Mouse (Mus musculus) heart, postnatal 36 days (tissue): ENCODE results near the gene Elp5. TPM values are rescaled to one million over a fixed set of nuclear protein-coding genes. Genes with fewer than 3 reads are reported as not detected.
A peak's percentile ranks its signal among the peaks of the same experiment; 100 is the strongest.
"Not testable (repeated sequence)": the region's sequence is repeated elsewhere in the genome, so short reads cannot be mapped to it uniquely, and the experiment has no call there.

Experiments
- DNase-seq, 2 experiments: peaks; one replicate each; pipeline ENCODE4 v3.0.0; 2021 to 2022
- intact Hi-C: fragments of 180-260 bp; cut with DNase I; formaldehyde crosslinking; loops from one replicate; pipeline ENCODE4 v1.15.1; 2025
- total RNA-seq, 2 experiments: library from RNA; stranded (reverse); gene quantifications; 2 replicates each; pipeline ENCODE4 v1.2.3; 2021

Elp5 gene
- total RNA-seq, 2 experiments from 2014 or later = 47.0 to 47.4 TPM

DNA sequence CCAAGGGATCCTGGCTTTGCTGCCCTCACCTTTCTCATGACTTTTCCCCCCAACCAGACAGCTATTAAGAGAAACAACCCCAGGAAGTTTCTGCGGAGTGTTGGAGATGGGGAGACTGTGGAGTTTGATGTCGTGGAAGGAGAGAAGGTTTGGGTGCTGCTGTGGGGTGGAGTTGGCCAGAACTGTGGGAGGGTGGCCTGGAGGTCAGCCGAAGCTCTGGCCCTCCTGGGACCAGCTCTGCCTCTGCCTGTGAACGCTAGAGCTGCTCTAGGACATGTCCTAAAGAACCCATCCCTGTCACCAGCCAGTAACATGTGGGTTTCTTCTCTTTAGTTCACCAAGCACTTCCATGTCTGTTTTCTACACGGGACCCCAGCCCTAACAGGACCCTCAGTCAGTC is 43.1 kb downstream of the Elp5 start:
- intact Hi-C loops = loop anchor here (10.0 kb wide), 1 partner anchor 276 kb away; the partner anchor contains the start of gene Slc16a11
- DNase-seq = peak in 1 of 2 experiments; percentile 22

- DNase-seq = no peak
- intact Hi-C loops = loop anchor here (10.0 kb wide), 1 partner anchor 276 kb away; the partner anchor contains the start of gene Slc16a11
Observed at GRCm38 (mm10) chr11:69938401-69938979, 43.8 kb downstream of the Elp5 start.

DNA sequence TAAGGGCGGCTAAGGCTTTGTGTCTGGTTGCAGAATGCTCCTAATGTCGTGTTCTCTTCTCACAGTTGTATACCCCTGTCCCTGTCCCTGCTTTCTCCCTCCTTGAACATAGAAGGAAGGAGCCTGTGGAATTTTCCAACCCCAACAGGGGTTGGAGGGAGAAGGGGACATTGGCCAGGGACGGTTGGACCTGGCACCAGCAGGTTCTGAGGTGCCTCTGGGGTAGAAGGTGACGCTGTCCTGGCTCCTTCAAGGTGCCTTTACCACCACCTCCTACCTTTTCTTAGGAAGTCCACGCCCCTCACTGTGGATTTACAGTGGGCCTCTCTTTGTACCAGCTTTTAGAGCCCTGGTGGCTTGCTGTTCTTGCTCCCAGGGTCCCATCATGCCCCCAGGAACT is 44.5 kb downstream of the Elp5 start:
- intact Hi-C loops = loop anchor here (1.0 to 10.0 kb wide), 2 partner anchors 8 to 277 kb away; partner anchors contain the start of gene Slc16a11
- DNase-seq = peak in 1 of 2 experiments; percentile 24

- intact Hi-C loops = loop anchor here (1.0 to 10.0 kb wide), 2 partner anchors 9 to 277 kb away; partner anchors contain the start of gene Slc16a11
- DNase-seq = peak; percentile 65 to 69
Observed at GRCm38 (mm10) chr11:69937385-69937784, 44.9 kb downstream of the Elp5 start.

GRCm38 (mm10) chr11:69936714-69937347 is 45.5 kb downstream of the Elp5 start:
- no peak for DNase-seq
- intact Hi-C loops = loop anchor here (1.0 to 10.0 kb wide), 2 partner anchors 9 to 278 kb away; partner anchors contain the start of gene Slc16a11

- intact Hi-C loops = loop anchor here (10.0 kb wide), 1 partner anchor 279 kb away; the partner anchor contains the start of gene Slc16a11
- no peak for DNase-seq
Observed at GRCm38 (mm10) chr11:69936156-69936555, 46.2 kb downstream of the Elp5 start.

- DNase-seq = peak; percentile 82 to 85
- intact Hi-C loops = loop anchor here (2.0 to 10.0 kb wide), 2 partner anchors 79 to 279 kb away; partner anchors contain the start of genes Acadvl and Slc16a11
Observed at GRCm38 (mm10) chr11:69935137-69935879, 47.0 kb downstream of the Elp5 start, which contains the start of gene Ybx2. Ybx2 (plus strand) TSS chr11:69935796.

DNA sequence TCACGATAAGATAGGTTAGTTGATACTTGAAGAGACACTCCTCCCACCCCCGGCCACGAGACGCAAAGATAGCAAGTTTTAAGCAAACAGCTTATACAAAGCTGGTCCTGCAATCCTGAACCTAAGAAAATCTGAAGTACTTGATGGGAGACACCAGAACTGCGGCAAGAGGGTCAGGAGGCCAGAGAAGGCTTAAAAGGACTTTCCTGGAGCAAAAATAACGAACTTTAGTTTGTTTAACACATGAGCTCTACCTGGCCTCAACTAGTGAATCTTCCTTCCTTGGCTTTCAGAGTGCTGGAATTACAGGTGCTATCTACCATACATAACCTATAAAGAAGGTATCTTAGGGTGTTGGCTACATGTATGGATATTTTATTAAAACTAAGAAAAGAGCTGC is 47.6 kb downstream of the Elp5 start:
- no peak for DNase-seq

DNA sequence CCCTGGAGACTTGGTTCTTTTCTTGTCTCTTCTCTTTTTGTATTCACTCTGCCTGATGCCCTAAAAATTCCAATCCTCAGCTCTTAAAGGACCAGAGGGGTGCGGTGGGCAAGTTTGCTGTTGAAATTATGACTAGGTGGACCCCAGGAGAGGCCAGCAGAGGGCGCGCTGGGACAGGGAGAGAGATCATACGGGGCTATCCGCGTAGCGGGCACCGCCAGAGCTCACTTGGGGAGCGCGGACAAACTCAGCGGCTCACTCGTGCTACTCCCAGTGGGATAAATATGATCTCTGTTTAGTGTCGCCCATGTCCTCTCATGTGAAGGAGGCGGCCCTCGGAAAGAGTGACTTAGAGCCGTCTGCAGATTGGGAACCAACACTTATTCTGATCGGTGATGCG is 48.1 kb downstream of the Elp5 start:
- intact Hi-C loops = loop anchor here (1.0 to 10.0 kb wide), 3 partner anchors 15 to 281 kb away; partner anchors contain the start of genes Acadvl and Slc16a11

More for the DNA sequence above, 47.6 kb downstream of the Elp5 start:
- intact Hi-C loops = loop anchor here (1.0 to 10.0 kb wide), 3 partner anchors 15 to 280 kb away; partner anchors contain the start of genes Acadvl and Slc16a11

GRCm38 (mm10) chr11:69933066-69933465 is 49.3 kb downstream of the Elp5 start:
- no peak for DNase-seq
- intact Hi-C loops = loop anchor here (10.0 kb wide), 1 partner anchor 282 kb away; the partner anchor contains the start of gene Slc16a11

More for the DNA sequence above, 48.1 kb downstream of the Elp5 start:
- peak; percentile 95 to 98 for DNase-seq

DNA sequence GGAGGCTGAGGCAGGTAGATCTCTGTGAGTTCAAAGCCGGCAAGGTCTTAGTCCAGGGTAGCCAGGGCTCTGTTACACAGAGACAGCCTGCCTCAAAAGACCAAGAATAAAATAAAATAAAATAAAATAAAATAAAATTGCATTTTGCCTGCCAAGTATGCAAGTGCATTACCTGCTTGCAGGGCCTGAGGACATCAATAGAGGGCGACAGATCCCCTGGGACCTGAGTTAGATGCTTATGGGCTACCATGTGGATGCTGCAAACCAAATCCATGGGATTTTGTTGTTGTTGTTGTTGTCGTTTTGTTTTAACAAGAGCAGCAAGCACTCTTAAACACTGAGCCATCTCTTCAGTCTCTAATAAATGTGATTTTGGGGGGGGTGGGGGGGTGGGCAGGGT is 50.1 kb downstream of the Elp5 start:
- intact Hi-C loops = loop anchor here (10.0 kb wide), 1 partner anchor 283 kb away; the partner anchor contains the start of gene Slc16a11
- no peak for DNase-seq

- no peak for DNase-seq
- intact Hi-C loops = loop anchor here (10.0 kb wide), 1 partner anchor 283 kb away; the partner anchor contains the start of gene Slc16a11
Observed at GRCm38 (mm10) chr11:69931769-69932168, 50.5 kb downstream of the Elp5 start.

- intact Hi-C loops = loop anchor here (10.0 kb wide), 1 partner anchor 284 kb away; the partner anchor contains the start of gene Slc16a11
- no peak for DNase-seq
Observed at GRCm38 (mm10) chr11:69930967-69931537, 51.3 kb downstream of the Elp5 start.

DNA sequence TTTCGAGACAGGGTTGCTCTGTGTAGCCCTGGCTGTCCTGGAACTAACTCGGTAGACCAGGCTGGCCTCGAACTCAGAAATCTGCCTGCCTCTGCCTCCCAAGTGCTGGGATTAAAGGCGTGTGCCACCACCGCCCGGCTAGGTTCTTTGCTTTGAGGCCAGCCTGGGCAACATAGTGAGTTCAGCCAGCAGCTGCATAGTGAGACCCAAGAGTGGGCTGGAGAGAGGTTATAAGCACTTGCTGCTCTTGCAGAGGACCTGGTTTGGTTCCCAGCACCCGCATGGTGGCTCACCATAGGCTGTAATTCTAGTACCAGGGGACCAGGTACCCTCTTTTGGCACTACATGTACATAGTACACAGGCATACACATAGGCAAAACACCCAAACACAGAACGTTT is 52.1 kb downstream of the Elp5 start:
- intact Hi-C loops = loop anchor here (10.0 kb wide), 1 partner anchor 285 kb away; the partner anchor contains the start of gene Slc16a11

DNA sequence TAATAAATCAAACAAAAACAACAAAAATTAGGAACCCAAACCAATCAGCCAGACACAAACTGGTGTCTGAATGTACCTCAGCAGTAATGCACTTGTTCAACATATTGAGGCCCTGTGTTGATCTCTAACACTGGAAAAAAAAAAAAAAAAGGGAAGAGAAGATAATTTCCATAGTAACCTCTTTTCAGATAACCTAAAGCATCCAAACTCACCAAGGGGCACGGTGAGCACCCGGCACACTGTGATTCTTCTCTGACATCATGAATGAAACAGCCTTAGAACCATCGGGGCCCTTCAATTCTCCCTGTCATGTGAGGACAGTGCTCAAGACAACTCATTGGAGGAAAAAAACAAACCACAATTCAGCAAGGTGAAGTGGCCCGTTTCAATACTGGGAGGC is 52.6 kb downstream of the Elp5 start:
- DNase-seq = no peak
- intact Hi-C loops = loop anchor here (10.0 kb wide), 1 partner anchor 285 kb away; the partner anchor contains the start of gene Slc16a11

More for the DNA sequence above, 52.1 kb downstream of the Elp5 start:
- DNase-seq = not testable (repeated sequence)

DNA sequence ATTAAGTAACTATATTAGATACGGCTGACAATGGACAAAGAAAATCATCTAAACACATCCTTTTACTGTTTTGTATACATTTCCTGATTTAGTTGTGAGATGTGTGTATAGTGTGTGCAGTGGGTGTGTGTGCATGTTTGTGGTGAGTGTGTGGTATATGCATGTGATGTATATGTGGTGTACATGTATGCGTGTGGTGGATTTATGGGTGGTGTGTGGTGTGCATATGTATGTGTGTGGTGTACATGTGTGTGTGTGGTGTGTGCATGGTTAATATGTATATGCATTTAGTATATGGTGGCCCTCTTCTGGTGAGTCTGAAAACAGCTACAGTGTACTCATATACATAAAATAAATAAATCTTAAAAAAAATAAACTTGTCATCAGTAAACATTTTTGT is 54.8 kb downstream of the Elp5 start:
- intact Hi-C loops = no loop called here

DNA sequence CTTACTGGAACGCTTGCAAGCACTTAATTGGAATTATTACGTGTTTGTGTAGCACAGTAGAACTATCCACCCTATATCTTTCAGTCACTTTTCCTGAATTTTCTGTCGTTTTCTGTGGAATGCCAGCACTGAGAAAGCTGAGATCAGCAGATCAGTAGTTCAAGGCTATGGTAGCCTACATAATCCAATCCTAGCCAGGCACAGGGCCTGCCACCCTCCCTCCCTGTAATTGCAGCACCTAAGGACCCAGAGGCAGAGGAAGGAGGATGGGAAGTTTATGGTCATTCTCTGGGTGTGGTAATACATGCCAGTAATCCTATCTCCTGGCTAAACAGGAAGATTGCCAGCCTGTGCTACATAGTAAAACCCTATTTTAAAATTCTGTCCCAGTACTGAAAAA is 59.5 kb downstream of the Elp5 start:
- intact Hi-C loops = no loop called here
- no peak for DNase-seq

More for the DNA sequence above, 54.8 kb downstream of the Elp5 start:
- DNase-seq = no peak

GRCm38 (mm10) chr11:69922012-69922756 is 60.1 kb downstream of the Elp5 start:
- intact Hi-C loops = no loop called here
- DNase-seq = no peak
